Mouse (Mus musculus) lung, adult 2 months (tissue): ENCODE data around the gene Nubp1.

ENCODE experiments used
- CTCF ChIP-seq: fragments of 200-500 bp; IDR thresholded peaks from 2 replicates; pipeline ENCODE4 v1.5.1; 2011; ENCODE audit warnings: mild to moderate bottlenecking, low read length, control low read depth; ENCODE audit not compliant: insufficient read depth
- POLR2A ChIP-seq: fragments of 200-500 bp; IDR thresholded peaks from 2 replicates; pipeline ENCODE4 v1.6.1; 2011; ENCODE audit warnings: low read depth, mild to moderate bottlenecking, control low read depth, low read length, borderline replicate concordance; ENCODE audit errors: extremely low read depth

GRCm38 (mm10) chr16:10454583-10454974 is 42.8 kb downstream of the Nubp1 start:
- TF ChIP-seq CTCF (no peak), POLR2A (no peak)
